Mouse (Mus musculus) midbrain, embryonic 12.5 days (tissue): Measurements from ENCODE around the gene Zbtb2. TPM values are rescaled to one million over a fixed set of nuclear protein-coding genes. Genes with fewer than 3 reads are reported as not detected.

Source experiments
- ATAC-seq: fragments of 200-750 bp; cut with Nextera tagmentation; 2 replicates; pipeline ENCODE4 v1.8.0; 2017; ENCODE audit warnings: low read depth, moderate TSS enrichment, moderate library complexity; ENCODE audit not compliant: low FRiP score
- H3K27ac ChIP-seq: fragments of 300-500 bp; sonication (generic); replicated peaks from 2 replicates; pipeline ENCODE4 v1.5.1; 2016; ENCODE audit warnings: mild to moderate bottlenecking
- H3K27me3 ChIP-seq: fragments of 300-500 bp; sonication (generic); 2 replicates; pipeline ENCODE4 v1.6.1; 2016; ENCODE audit warnings: mild to moderate bottlenecking
- H3K36me3 ChIP-seq: fragments of 300-500 bp; sonication (generic); 2 replicates; pipeline ENCODE4 v1.6.1; 2016
- H3K4me1 ChIP-seq: fragments of 300-500 bp; sonication (generic); 2 replicates; pipeline ENCODE4 v1.6.1; 2016
- H3K4me2 ChIP-seq: fragments of 300-500 bp; sonication (generic); replicated peaks from 2 replicates; pipeline ENCODE4 v1.6.1; 2016; ENCODE audit warnings: mild to moderate bottlenecking, moderate library complexity
- H3K4me3 ChIP-seq: fragments of 300-500 bp; sonication (generic); 2 replicates; pipeline ENCODE4 v1.5.1; 2016; ENCODE audit warnings: mild to moderate bottlenecking
- H3K9ac ChIP-seq: fragments of 300-500 bp; sonication (generic); replicated peaks from 2 replicates; pipeline ENCODE4 v1.6.1; 2016; ENCODE audit warnings: mild to moderate bottlenecking, moderate library complexity
- H3K9me3 ChIP-seq: fragments of 300-500 bp; sonication (generic); 2 replicates; pipeline ENCODE4 v1.6.1; 2016; ENCODE audit warnings: mild to moderate bottlenecking
- WGBS: fragments of 180-500 bp; shearing (Covaris S2); methylation state at CpG from one replicate; pipeline ENCODE4 v1.1.7; 2016; 5-methylcytosine and 5-hydroxymethylcytosine counted together
- polyA plus RNA-seq: library from polyadenylated mRNA; unstranded; fragments of >200 nt; fragmentation: Nextera tagmentation; extraction: Ambion mirVana; gene quantifications from 2 replicates; pipeline ENCODE4 v1.2.1, GENCODE M21; 2016

The Zbtb2 gene
- polyA plus RNA-seq, 1 experiment from 2014 or later, result 23.3 TPM

GRCm38 (mm10) chr10:4323885-4324284, 64.0 kb downstream of the Zbtb2 start:
- H3K4me2 ChIP-seq, result no peak overlapping the region
- no peaks in the 10 kb centered on the region for H3K36me3 ChIP-seq
- no peak overlapping the region for H3K9ac ChIP-seq
- 82% methylated on average over 8 of the region's 8 CpGs for WGBS
- ATAC-seq, result no peak
- H3K9me3 ChIP-seq, result no peaks in the 10 kb centered on the region
- no peak overlapping the region for H3K27ac ChIP-seq
- H3K27me3 ChIP-seq, result no peaks in the 10 kb centered on the region
- no peaks in the 10 kb centered on the region for H3K4me1 ChIP-seq
- H3K4me3 ChIP-seq, result no peak overlapping the region

Other genes starting within 250 kb of the Zbtb2 start
- 67.9 and 79.2 TPM in 2 replicates for gene Akap12, start 121.7 kb downstream of the Zbtb2 start, polyA plus RNA-seq
- 49.0 and 53.7 TPM in 2 replicates for gene Rmnd1, start 44.3 kb upstream of the Zbtb2 start, polyA plus RNA-seq
- gene Armt1, start 44.4 kb upstream of the Zbtb2 start, polyA plus RNA-seq, result 23.1 TPM in 2 replicates
- 0.05 and 0.14 TPM in 2 replicates for gene Ccdc170, start 94.4 kb upstream of the Zbtb2 start, polyA plus RNA-seq
- 0.13 TPM in 1 of 2 replicates, not detected in the other for gene Esr1, start 223.5 kb upstream of the Zbtb2 start, polyA plus RNA-seq